Mouse (Mus musculus) spleen, postnatal 10 days (tissue): ENCODE measurements around the gene Sqstm1.
A peak's percentile ranks its signal among the peaks of the same experiment; 100 is the strongest.

Experiments
- DNase-seq, 2 experiments: peaks; one replicate each; pipeline ENCODE4 v3.0.0; 2021 to 2022; ENCODE audit warnings: low spot score in 2 of 2

Gene Sqstm1

DNA sequence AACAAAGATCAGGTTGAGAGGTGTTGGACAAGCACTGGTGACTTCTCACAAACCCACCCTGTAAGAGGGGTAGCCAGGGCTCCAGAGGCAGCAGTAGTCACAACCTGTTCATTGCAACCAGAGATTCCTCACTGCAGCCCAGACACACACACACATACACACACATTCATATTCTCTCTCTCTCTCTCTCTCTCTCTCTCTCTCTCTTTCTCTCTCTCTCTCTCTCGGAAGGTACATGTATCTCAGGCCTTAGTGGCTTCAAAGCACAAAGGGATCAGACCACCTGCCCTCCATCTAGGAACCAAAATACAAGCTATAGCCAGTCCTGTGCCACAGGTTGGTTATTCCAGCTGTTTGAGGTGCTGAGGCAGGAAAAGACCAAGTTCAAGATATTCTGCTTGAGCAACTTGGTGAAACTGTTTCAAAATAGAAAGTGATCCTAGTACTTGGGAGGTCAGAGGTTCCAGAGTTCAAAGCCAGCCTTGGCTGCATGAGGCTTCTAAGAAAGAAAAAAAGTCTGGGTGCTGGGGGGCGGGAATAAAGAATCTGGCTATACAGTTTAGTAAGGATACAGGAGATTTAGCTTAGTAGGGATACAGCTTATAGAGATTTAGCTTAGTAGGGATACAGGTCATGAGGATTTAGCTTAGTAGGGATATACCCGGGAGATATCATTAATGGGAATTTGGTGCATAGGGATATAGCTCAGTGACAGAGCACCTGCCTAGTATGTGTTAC is 864 bp upstream of the Sqstm1 start:
- DNase-seq: no peak

GRCm38 (mm10) chr11:50210101-50210504 is 524 bp downstream of the Sqstm1 start:
- peak; percentile 79 to 93 for DNase-seq

DNA sequence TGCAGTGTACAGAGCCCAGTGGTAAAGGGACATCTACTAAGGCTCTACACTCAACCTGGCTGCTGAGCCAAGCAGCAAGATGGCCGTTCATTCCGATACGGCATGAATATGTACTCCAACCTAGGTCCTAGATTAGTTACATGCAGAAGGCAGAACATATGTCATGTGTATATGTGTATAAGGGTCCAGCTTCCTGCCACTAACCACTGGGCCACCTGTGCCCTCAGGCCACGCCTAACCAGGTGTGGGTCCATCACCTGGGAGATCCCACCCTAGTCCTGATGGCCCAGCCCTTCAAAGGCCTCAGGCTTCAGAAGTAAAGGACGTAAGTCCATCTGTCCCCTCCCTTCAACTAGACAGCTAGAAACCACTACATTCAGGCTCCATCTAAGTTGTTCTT is 2.6 kb downstream of the Sqstm1 start:
- DNase-seq: no peak

GRCm38 (mm10) chr11:50207344-50207743 is 3.3 kb downstream of the Sqstm1 start:
- no peak for DNase-seq

DNA sequence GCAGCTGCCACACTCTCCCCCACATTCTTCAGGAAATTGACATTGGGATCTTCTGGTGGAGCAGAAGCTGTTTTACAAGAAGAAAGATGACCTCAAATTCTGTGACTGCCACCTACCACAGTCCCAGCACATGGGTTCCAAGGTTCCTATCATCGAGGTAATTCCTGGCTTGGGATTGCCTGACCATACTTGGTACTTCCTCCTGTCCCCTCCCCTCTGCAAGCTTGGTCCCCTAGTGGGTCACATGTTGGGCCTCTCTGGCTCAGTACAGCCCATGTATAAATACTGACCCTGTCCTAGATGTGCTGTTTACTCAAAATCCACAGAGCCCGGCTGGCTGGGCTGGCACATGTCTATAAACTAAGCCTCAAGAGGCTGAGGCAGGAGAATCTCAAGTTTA is 4.6 kb downstream of the Sqstm1 start:
- no peak for DNase-seq

DNA sequence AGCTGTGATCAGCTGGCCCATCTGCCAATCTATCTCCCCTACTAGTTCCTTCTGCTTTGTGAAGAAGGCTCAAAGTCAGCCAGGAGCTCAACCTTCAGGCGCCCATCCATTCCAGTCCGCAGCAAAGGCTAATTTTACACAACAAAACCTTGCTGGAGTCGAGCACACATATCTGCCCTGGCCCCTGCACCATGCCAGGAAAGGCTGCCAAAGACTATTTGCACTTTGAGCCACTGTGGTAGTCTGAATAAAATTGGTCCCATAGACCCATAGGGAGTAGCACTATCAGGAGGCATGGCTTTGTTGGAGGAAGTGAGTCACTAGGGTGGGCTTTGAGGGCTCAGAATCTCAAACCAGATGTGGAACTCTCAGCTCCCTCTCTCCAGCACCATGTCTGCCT is 5.2 kb downstream of the Sqstm1 start:
- no peak for DNase-seq

- no peak for DNase-seq
Measured at GRCm38 (mm10) chr11:50203302-50203827, 7.3 kb downstream of the Sqstm1 start.

DNA sequence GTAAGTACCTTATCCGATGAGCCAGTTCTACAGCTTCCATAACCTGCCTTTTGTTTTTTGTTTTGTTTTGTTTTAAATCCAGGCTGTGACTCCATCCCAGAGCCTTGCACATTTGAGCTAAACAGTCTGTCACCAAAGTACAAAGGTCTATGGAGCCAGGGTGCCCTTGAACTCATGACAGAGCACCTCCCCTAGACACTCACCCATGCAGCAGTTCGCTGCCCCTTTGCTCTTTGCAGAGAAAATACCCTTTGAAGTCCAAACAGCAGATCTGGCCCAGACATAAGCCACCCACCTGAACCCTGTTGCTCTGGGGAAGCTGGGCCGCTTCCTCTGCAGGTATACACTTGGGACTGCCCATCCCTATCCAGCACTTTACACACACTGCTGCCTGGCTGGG is 9.0 kb downstream of the Sqstm1 start:
- no peak for DNase-seq

GRCm38 (mm10) chr11:50200613-50201012 is 10.0 kb downstream of the Sqstm1 start:
- DNase-seq: no peak

- DNase-seq: no peak
Measured at GRCm38 (mm10) chr11:50198916-50199315, 11.7 kb downstream of the Sqstm1 start.

DNA sequence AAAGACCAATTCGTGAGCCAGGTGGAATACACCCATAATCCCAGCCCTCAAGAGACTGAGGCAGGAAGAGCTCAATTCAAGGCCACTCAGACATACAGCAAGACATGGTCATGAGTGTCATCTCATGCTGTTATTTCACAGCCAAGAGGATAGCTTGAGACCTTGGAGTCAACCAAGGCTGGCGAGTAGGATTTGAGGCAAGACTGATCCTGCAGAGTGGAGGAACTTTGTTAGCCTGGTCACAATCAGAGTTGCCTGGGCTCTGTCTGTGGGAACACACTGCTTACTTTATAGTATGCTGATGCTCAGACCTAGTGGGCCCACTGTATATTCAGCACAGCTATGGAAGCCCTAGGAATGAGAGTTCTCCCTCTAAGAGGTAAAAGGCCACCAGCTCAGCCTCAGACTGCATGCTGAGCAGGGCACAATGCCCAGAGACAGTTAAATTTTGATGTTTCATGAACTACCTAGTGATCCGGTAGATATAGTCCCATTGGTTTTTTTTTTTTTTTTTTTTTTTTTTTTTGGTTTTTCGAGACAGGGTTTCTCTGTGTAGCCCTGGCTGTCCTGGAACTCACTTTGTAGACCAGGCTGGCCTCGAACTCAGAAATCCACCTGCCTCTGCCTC is 12.3 kb downstream of the Sqstm1 start:
- no peak for DNase-seq

DNA sequence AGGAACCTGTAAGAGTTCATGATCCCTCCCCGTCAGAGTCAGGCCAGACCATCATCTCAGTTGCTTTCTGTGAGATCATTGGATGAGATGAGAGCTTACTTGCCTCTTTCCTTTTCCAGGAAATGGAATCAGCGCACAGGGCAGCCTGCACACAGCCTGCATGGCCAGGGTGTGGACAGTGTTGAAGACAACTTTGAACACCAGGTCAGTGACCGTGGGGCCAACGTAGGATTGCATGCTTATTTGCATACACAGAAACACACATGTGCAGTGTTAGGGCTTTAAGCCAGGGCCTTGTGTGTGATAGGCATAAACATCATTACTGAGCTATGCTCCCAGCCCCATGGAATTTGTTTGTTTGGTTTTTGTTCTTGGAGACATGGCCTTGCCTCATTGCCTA is 13.1 kb downstream of the Sqstm1 start:
- no peak for DNase-seq

- no peak for DNase-seq
Measured at GRCm38 (mm10) chr11:50194793-50195192, 15.8 kb downstream of the Sqstm1 start.

DNA sequence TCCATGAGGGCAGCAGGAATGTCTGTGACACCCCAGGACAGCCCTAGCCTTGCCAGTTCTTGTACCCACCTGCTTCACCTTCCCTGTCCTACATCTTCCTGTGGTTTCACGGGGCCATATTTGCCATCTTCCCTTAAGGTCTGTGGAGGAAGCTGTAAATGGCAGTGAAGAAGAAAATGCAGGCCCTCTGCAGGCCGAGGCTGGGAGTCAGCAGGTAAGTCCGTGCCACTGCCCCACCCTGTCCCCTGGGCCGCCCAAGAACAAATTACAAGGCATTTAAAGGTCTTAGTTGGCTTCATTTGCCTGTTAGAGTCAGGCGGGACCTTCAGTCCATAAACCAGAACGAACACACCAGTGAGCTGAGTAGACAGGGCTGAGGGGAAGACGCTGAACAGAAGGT is 16.6 kb downstream of the Sqstm1 start:
- DNase-seq: no peak

DNA sequence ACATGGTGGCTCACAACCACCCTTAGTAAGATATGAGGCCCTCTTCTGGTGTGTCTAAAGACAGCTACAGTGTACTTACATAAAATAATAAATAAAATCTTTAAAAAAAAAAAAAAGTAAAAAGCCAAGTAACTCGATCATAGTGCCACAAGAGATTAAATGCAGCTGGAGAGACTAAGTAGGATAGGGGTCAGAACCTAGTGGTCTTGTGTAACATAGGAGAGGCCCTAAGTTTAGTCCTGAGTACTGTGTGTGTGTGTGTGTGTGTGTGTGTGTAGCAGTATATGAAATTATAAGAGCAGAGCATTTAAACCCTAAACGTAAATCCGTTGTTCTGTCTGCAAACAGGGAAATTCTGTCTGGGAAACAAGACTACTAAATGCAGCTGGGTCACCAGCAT is 18.3 kb downstream of the Sqstm1 start:
- DNase-seq: no peak

DNA sequence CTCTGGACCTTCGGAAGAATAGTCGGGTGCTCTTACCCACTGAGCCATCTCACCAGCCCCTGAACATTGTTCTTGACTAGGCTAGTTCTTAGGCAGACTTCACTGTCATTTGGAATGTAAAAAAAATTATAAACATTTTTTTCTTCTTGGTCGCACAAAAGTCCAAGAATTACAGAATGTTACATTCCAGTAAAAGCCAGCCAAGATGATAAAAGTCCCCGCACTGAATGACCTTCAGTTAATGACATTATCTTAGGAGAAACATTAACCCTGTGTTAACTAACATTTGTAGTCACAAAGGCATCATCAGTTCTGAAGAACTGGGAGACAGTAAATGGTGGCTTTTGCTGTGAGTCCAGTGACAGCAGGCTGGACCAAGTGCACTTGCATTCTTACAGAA is 20.3 kb downstream of the Sqstm1 start:
- no peak for DNase-seq

DNA sequence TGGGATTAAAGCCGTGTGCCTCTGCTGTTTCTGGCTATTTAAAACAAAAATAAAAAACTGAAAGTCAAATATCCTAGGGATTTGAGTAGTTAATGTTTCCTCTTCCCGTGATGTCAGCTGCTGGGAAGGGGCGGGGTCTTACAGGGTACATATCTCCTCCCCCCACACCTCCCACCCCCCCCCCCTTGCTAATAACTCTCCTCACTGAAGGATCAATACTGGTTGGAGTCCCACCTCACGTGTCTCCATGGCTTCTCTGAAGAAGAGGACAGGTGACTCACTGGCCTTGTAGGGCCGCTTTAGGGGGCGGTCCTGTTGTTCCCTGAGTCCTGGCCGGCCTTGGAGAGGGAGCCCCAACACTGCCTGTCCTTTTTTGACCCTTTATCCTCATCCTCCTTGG is 21.9 kb downstream of the Sqstm1 start:
- DNase-seq: no peak

- no peak for DNase-seq
Measured at GRCm38 (mm10) chr11:50184788-50185187, 25.8 kb downstream of the Sqstm1 start.

GRCm38 (mm10) chr11:50182702-50183101 is 27.9 kb downstream of the Sqstm1 start:
- no peak for DNase-seq

GRCm38 (mm10) chr11:50180478-50181231 is 30.0 kb downstream of the Sqstm1 start:
- DNase-seq: no peak

DNA sequence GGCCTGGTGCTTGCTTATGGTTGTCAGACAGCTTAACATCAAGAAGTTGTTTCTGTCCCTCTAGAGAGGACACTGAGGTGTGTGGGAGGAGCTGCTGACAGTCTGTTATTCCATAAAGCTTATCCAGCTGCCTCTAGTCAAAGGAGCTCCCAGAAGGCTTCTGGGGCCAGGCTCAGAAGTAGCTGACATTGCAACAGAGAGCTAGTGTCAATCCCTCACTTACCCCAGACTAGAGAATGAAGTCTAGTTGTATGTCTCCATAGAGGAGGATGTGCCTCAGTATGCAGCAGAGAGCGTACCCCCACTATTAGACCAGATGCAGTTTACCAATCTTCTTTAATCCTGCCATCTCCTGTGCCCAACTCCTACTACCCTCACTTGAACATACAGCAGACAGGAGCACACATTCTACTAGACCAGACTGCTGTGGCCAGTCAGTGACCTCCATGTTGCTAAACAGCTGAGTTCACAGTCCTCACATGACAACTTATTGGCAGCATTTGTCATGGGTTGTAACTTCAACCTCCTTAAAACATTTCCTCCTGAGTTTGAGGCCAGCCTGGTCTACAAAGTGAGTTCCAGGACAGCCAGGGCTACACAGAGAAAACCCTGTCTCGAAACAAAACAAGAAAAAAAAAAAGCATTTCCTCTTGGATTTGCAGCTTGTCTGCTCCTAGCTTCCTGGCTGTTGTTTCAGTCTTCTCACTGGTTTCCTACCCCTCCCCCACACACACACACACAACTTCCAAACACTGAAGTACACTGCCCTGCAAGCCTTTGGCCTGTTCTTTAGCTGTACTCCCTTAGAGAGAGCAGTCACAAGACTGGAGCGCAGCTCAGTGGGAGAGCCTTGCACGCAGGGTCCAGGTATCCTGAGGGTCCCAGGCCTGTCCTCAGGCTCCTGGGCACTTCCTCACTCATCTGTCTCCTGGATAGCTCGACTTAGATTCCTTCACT is 31.8 kb downstream of the Sqstm1 start:
- no peak for DNase-seq

- no peak for DNase-seq
Measured at GRCm38 (mm10) chr11:50177111-50177510, 33.5 kb downstream of the Sqstm1 start.
